Mouse (Mus musculus) intestine, postnatal 0 days (tissue): ENCODE data around the gene Glb1l. TPM values are rescaled to one million over a fixed set of nuclear protein-coding genes. Genes with fewer than 3 reads are reported as not detected.
A peak's percentile ranks its signal among the peaks of the same experiment; 100 is the strongest.

Experiments used
- ATAC-seq: fragments of 200-750 bp; cut with Nextera tagmentation; 2 replicates; pipeline ENCODE4 v1.8.0; 2017; ENCODE audit warnings: mild to moderate bottlenecking, moderate TSS enrichment, moderate library complexity
- H3K27ac ChIP-seq: fragments of 300-500 bp; sonication (generic); 2 replicates; pipeline ENCODE4 v1.5.1; 2014; ENCODE audit warnings: mild to moderate bottlenecking, low read depth, low read length, moderate library complexity
- H3K27me3 ChIP-seq: fragments of 300-500 bp; sonication (generic); replicated peaks from 2 replicates; pipeline ENCODE4 v1.6.1; 2014; ENCODE audit warnings: low read length, mixed read lengths; ENCODE audit not compliant: control insufficient read depth, insufficient read depth
- H3K36me3 ChIP-seq: fragments of 300-500 bp; sonication (generic); 2 replicates; pipeline ENCODE4 v1.6.1; 2014; ENCODE audit warnings: mild to moderate bottlenecking, moderate library complexity; ENCODE audit not compliant: control insufficient read depth, insufficient read depth
- H3K4me1 ChIP-seq: fragments of 300-500 bp; sonication (generic); replicated peaks from 2 replicates; pipeline ENCODE4 v1.6.1; 2014; ENCODE audit warnings: antibody characterized with exemption, low read length, mixed read lengths; ENCODE audit not compliant: control insufficient read depth, insufficient read depth
- H3K4me2 ChIP-seq: fragments of 300-500 bp; sonication (generic); replicated peaks from 2 replicates; pipeline ENCODE4 v1.6.1; 2014; ENCODE audit warnings: low read depth, mild to moderate bottlenecking, moderate library complexity
- H3K4me3 ChIP-seq: fragments of 300-500 bp; sonication (generic); 2 replicates; pipeline ENCODE4 v1.5.1; 2014; ENCODE audit warnings: low read depth, low read length
- H3K9ac ChIP-seq: fragments of 300-500 bp; sonication (generic); 2 replicates; pipeline ENCODE4 v1.6.1; 2014; ENCODE audit warnings: mild to moderate bottlenecking, low read depth, low read length
- H3K9me3 ChIP-seq: fragments of 300-500 bp; sonication (generic); 2 replicates; pipeline ENCODE4 v1.6.1; 2016; ENCODE audit warnings: mixed run types; ENCODE audit not compliant: control insufficient read depth
- CTCF ChIP-seq: sonication (generic); IDR thresholded peaks from 2 replicates; pipeline ENCODE4 v1.5.1; 2016; ENCODE audit warnings: low read depth, mild to moderate bottlenecking, control low read depth, antibody characterized with exemption, moderate library complexity
- WGBS: fragments of 180-500 bp; shearing (Covaris S2); extraction: QIAGEN DNeasy Blood & Tissue Kit; methylation state at CpG from one replicate; pipeline ENCODE4 v1.1.7; 2014; 5-methylcytosine and 5-hydroxymethylcytosine counted together
- polyA plus RNA-seq: library from polyadenylated mRNA; unstranded; fragments of >200 nt; fragmentation: Nextera tagmentation; extraction: Ambion mirVana; gene quantifications from 2 replicates; pipeline ENCODE4 v1.2.1, GENCODE M21; 2015

Gene Glb1l
- polyA plus RNA-seq, 1 experiment from 2014 or later: 3.6 TPM

DNA sequence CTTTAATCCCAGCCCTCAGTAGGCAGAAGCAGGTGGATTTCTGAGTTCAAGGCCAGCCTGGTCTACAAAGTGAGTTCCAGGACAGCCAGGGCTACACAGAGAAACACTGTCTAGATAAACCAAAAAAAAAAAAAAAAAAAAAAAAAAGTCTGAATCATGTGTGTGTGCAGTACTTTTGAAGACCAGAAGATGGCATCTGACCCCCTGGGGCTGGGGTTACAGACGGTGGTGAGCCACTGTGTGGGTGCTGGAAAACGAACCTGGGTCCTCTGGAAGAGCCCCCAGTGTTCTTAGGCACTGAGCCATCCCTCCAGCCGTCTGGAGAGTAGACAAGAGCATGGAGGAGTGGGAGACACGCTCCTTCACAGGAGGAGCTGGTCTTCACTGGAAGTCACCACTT lies 28.5 kb downstream of the Glb1l start:
- H3K4me2 ChIP-seq: no peak overlapping the region
- no peaks in the 10 kb centered on the region for H3K9me3 ChIP-seq
- peaks cover 56% of the 10 kb centered on the region for H3K36me3 ChIP-seq
- H3K27ac ChIP-seq: no peak overlapping the region
- no peak overlapping the region for H3K4me3 ChIP-seq
- TF ChIP-seq CTCF: peak; percentile 47
- no peak for ATAC-seq
- H3K27me3 ChIP-seq: no peaks in the 10 kb centered on the region
- 78% methylated on average over 4 of the region's 4 CpGs for WGBS
- no peak overlapping the region for H3K9ac ChIP-seq
- H3K4me1 ChIP-seq: 0 out of 2 replicates have a peak, but pooled peaks cover 2% of the 10 kb centered on the region

DNA sequence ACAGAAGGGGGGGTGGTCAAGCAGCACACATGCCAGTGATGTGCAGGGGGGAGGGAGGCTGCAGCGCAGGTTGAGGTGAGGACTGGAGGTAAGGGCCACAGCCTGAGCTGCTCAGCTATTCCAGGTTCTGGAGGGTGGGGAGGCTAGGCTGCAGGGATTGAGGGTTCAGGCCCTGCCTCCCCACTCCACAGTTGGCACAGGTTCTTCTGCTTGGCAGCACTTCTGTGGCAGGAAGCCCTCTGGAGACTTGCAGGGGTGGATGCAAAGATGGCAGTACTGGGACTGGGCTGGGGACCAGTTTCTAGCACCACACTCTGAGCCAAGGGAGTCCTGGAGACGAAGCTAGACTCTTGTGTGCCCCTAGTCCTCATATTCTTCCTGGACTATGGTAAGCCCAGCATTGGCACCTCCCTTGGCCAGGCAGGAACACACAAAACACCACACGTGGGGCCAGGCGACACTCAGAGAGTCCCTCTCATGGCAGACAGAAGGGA lies 29.2 kb downstream of the Glb1l start:
- no peak overlapping the region for H3K9ac ChIP-seq
- no peak overlapping the region for H3K4me2 ChIP-seq
- WGBS: 79% methylated on average over 4 of the region's 4 CpGs
- no peaks in the 10 kb centered on the region for H3K9me3 ChIP-seq
- peaks cover 51% of the 10 kb centered on the region for H3K36me3 ChIP-seq
- no peak overlapping the region for H3K27ac ChIP-seq
- TF ChIP-seq CTCF: no peak
- no peak overlapping the region for H3K4me3 ChIP-seq
- no peaks in the 10 kb centered on the region for H3K27me3 ChIP-seq
- H3K4me1 ChIP-seq: 0 out of 2 replicates have a peak, but pooled peaks cover 2% of the 10 kb centered on the region
- no peak for ATAC-seq

DNA sequence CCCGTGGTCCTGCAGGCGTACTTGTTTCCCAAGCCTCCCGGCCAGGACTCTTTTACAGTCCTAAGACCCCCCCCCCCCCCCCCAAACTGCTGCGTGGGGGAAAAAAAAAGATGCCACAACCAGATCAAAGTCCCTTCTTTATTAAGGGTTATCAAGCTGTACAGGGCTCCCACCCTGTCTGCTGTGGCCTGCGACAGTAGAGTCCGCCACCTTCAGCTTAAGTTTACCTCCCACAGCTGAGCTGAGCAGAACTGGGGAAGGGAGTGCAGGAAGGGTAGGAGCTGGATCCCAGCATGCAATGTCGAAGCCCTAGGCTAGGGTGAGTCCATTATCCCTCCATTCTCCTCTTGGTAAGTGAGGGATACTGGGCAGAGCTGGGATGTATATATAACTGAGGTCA lies 29.9 kb downstream of the Glb1l start:
- TF ChIP-seq CTCF: no peak
- Histone ChIP-seq H3K27me3 (no peaks in the 10 kb centered on the region), H3K36me3 (peaks cover 50% of the 10 kb centered on the region), H3K4me1 (0 out of 2 replicates have a peak, but pooled peaks cover 2% of the 10 kb centered on the region), H3K4me3 (0 out of 2 replicates have a peak overlapping the region, but pooled peaks have one; percentile 60), H3K9ac (no peak overlapping the region), H3K9me3 (no peaks in the 10 kb centered on the region), H3K4me2 (peak overlapping the region; percentile 98), H3K27ac (peak overlapping the region; percentile 64; the same call in 1 of the 2 replicates)
- ATAC-seq: 0 out of 2 replicates have a peak, but pooled peaks have one; percentile 20
- WGBS: 20% methylated on average over 6 of the region's 7 CpGs

DNA sequence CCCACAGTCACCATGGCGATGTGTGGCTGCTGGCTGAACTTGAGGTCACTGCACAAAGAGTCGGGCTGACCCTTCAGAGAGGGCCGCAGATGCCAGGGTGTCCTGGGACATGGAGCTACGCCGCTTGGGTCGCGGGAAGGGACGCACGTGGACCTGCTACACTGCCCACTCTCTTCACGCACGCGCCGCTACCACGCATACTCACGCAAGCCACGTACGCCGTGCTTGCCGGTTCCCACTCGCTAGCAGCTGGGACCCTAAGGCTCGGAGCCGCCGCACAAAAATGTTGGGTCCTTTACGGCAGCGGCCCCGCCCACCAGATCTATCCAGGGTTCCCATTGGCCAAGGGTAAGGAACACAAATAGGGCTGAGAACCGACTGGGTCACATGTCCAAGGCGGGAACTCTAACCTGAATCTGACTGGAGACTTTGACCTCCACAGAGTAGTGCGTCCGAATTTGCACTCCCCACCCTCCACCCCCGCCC lies 30.5 kb downstream of the Glb1l start, which contains the start of gene Abcb6:
TSS of gene Abcb6 (minus strand) at position 288 of the 486 bp plus-strand sequence.
- no peak for TF ChIP-seq CTCF
- H3K9me3 ChIP-seq: no peaks in the 10 kb centered on the region
- peaks cover 49% of the 10 kb centered on the region for H3K36me3 ChIP-seq
- peak within 1 kb of the TSS; percentile 98 for H3K4me2 ChIP-seq
- H3K4me1 ChIP-seq: 0 out of 2 replicates have a peak, but pooled peaks cover 2% of the 10 kb centered on the region
- under 1% methylated on average over 31 of the region's 31 CpGs for WGBS
- peak within 1 kb of the TSS; percentile 38 for H3K9ac ChIP-seq
- H3K4me3 ChIP-seq: peak within 1 kb of the TSS; percentile 60
- H3K27me3 ChIP-seq: no peaks in the 10 kb centered on the region
- H3K27ac ChIP-seq: peak within 1 kb of the TSS; percentile 64; the same call in 1 of the 2 replicates
- ATAC-seq: peak; percentile 87

DNA sequence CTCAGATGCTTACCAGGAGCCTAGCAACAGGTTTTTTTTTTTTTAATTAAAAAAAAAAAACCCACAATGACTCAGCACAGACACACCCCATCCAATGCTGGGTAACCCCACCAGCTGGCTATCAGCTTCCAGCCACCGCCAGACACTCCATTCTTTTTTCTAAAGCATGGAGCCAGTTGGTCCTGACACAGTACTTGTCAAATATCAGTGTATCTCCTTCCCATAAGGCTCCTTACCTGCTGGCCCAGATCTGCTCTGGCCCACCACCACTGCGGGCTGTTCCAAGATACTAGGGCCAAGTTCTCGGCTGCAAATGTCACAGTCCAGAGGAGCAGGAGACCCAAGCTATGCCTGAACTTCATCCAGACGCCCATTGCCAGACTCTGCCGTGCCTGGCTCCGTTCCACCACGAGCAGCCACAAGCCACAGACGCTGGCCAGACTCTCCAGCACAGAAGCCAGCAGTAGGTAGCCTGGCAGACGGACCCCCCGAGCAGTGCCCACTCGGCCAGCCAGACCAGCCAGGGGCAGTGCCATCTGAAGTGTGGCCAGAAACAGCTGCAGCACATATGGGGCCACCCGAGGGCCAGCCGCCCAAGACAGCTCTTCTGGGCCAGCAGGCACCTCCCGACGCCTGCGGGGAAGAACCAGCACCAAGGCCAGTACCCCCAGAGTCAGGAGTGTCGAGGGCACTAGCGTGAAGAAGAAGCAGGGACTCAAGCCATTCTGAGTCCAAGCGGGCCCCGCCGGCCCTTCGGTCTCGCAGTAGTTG lies 31.1 kb downstream of the Glb1l start:
- no peak for TF ChIP-seq CTCF
- 5% methylated on average over 23 of the region's 23 CpGs for WGBS
- H3K36me3 ChIP-seq: peaks cover 47% of the 10 kb centered on the region
- H3K27me3 ChIP-seq: no peaks in the 10 kb centered on the region
- H3K9me3 ChIP-seq: no peaks in the 10 kb centered on the region
- H3K4me1 ChIP-seq: 0 out of 2 replicates have a peak, but pooled peaks cover 2% of the 10 kb centered on the region
- peak overlapping the region; percentile 38 for H3K9ac ChIP-seq
- peak; percentile 37 for ATAC-seq
- H3K4me2 ChIP-seq: peak overlapping the region; percentile 98
- H3K4me3 ChIP-seq: peak overlapping the region; percentile 60
- no peak overlapping the region for H3K27ac ChIP-seq
